Mouse (Mus musculus): Measurements from ENCODE around the gene Arhgef18. TPM values are rescaled to one million over a fixed set of nuclear protein-coding genes. Genes with fewer than 3 reads are reported as not detected.

Arhgef18 gene
- total RNA-seq, 2 experiments from 2014 or later: 6.9 to 11.8 TPM

- intact Hi-C loops (cut with DNase I): loop anchor here (1.0 to 10.0 kb wide), 3 partner anchors 29 to 317 kb away; partner anchors contain the start of genes Fcor and Trappc5
- no peak overlapping the region for H3K27ac ChIP-seq
- TF ChIP-seq CTCF (IDR thresholded peaks at IDR 0.05): no peak; the same call in 1 of the 2 replicates
- DNase-seq: peak; percentile 84
- H3K4me3 ChIP-seq: no peak overlapping the region
Measured at GRCm38 (mm10) chr8:3358060-3358459, 34.7 kb upstream of the Arhgef18 start.

- no peak overlapping the region for H3K4me3 ChIP-seq
- intact Hi-C loops (cut with DNase I): no loop called here
- DNase-seq: no peak
- TF ChIP-seq CTCF (IDR thresholded peaks at IDR 0.05): no peak
- H3K27ac ChIP-seq: no peak overlapping the region
Measured at GRCm38 (mm10) chr8:3367086-3367485, 25.7 kb upstream of the Arhgef18 start.

- Histone ChIP-seq H3K27ac (no peak overlapping the region), H3K4me3 (no peak overlapping the region)
- TF ChIP-seq CTCF (IDR thresholded peaks at IDR 0.05): no peak
- DNase-seq: no peak
- intact Hi-C loops (cut with DNase I): no loop called here
Measured at GRCm38 (mm10) chr8:3368091-3368490, 24.7 kb upstream of the Arhgef18 start.

GRCm38 (mm10) chr8:3375748-3376147 lies 17.1 kb upstream of the Arhgef18 start:
- TF ChIP-seq CTCF (IDR thresholded peaks at IDR 0.05): peak; percentile 40
- Histone ChIP-seq H3K4me3 (no peak overlapping the region), H3K27ac (no peak overlapping the region)
- no peak for DNase-seq
- intact Hi-C loops (cut with DNase I): no loop called here

- DNase-seq: peak; percentile 79
- Histone ChIP-seq H3K4me3 (no peak overlapping the region), H3K27ac (peak overlapping the region; percentile 61)
- no peak for TF ChIP-seq CTCF (IDR thresholded peaks at IDR 0.05)
- intact Hi-C loops (cut with DNase I): no loop called here
Measured at GRCm38 (mm10) chr8:3376641-3377274, 16.0 kb upstream of the Arhgef18 start.

GRCm38 (mm10) chr8:3387286-3387685 lies 5.5 kb upstream of the Arhgef18 start:
- H3K4me3 ChIP-seq: no peak overlapping the region
- intact Hi-C loops (cut with DNase I): loop anchor here (2.0 kb wide), 1 partner anchor 28 kb away; no protein-coding TSS in a partner anchor
- TF ChIP-seq CTCF (IDR thresholded peaks at IDR 0.05): peak; percentile 94
- DNase-seq: peak; percentile 75
- H3K27ac ChIP-seq: no peak overlapping the region

- DNase-seq: no peak
- TF ChIP-seq CTCF (IDR thresholded peaks at IDR 0.05): no peak
- intact Hi-C loops (cut with DNase I): no loop called here
- no peak overlapping the region for H3K4me3 ChIP-seq
- H3K27ac ChIP-seq: no peak overlapping the region
Measured at GRCm38 (mm10) chr8:3388591-3389338, 4.0 kb upstream of the Arhgef18 start.

- no peak overlapping the region for H3K4me3 ChIP-seq
- no peak overlapping the region for H3K27ac ChIP-seq
- DNase-seq: no peak
- intact Hi-C loops (cut with DNase I): no loop called here
- TF ChIP-seq CTCF (IDR thresholded peaks at IDR 0.05): no peak
Measured at GRCm38 (mm10) chr8:3389506-3389905, 3.3 kb upstream of the Arhgef18 start.

- H3K27ac ChIP-seq: peak overlapping the region; percentile 83
- H3K4me3 ChIP-seq: peak overlapping the region; percentile 96
- no peak for DNase-seq
- TF ChIP-seq CTCF (IDR thresholded peaks at IDR 0.05): no peak
- intact Hi-C loops (cut with DNase I): loop anchor here (5.0 kb wide), 1 partner anchor 60 kb away; no protein-coding TSS in a partner anchor
Measured at GRCm38 (mm10) chr8:3392293-3392692, 513 bp upstream of the Arhgef18 start.

- intact Hi-C loops (cut with DNase I): loop anchor here (5.0 kb wide), 1 partner anchor 58 kb away; no protein-coding TSS in a partner anchor
- H3K27ac ChIP-seq: no peak overlapping the region
- no peak overlapping the region for H3K4me3 ChIP-seq
- no peak for TF ChIP-seq CTCF (IDR thresholded peaks at IDR 0.05)
- DNase-seq: no peak
Measured at GRCm38 (mm10) chr8:3394600-3394999, 1.8 kb downstream of the Arhgef18 start.

- intact Hi-C loops (cut with DNase I): no loop called here
- Histone ChIP-seq H3K27ac (no peak overlapping the region), H3K4me3 (no peak overlapping the region)
- no peak for DNase-seq
- TF ChIP-seq CTCF (IDR thresholded peaks at IDR 0.05): no peak
Measured at GRCm38 (mm10) chr8:3395246-3395645, 2.4 kb downstream of the Arhgef18 start.

GRCm38 (mm10) chr8:3397597-3397996 lies 4.8 kb downstream of the Arhgef18 start:
- intact Hi-C loops (cut with DNase I): no loop called here
- no peak for DNase-seq
- Histone ChIP-seq H3K27ac (0 out of 2 replicates have a peak overlapping the region, but pooled peaks have one; percentile 4), H3K4me3 (no peak overlapping the region)
- TF ChIP-seq CTCF (IDR thresholded peaks at IDR 0.05): no peak

- TF ChIP-seq CTCF (IDR thresholded peaks at IDR 0.05): no peak
- intact Hi-C loops (cut with DNase I): no loop called here
- no peak overlapping the region for H3K4me3 ChIP-seq
Measured at GRCm38 (mm10) chr8:3400509-3400908, 7.7 kb downstream of the Arhgef18 start.

More at GRCm38 (mm10) chr8:3400509-3400908, 7.7 kb downstream of the Arhgef18 start:
- H3K27ac ChIP-seq: no peak overlapping the region
- DNase-seq: no peak
